8 mouse cellular contexts compared by ENCODE assay signal in genomic region chr17:34186885-34187260, GRCm38 (mm10). TPM values are rescaled to one million over a fixed set of nuclear protein-coding genes. Genes with fewer than 3 reads are reported as not detected.
DNase-seq lines count a peak whose midpoint lies in the region; ATAC-seq lines count a peak whose summit lies in the region.

No protein-coding gene starts in this region.

- H3K4me3 ChIP-seq in heart, embryonic 14.5 days (ENCODE audit: control insufficient read depth in 1 of 2, insufficient read depth in 1 of 2, low read depth in 1 of 2, low read length in 2 of 2) = peak overlapping the region; percentile 56 to 61
- peak overlapping the region; percentile 63 for H3K4me3 ChIP-seq in embryonic facial prominence, embryonic 10.5 days
- H3K4me3 ChIP-seq in intestine, embryonic 14.5 days (ENCODE audit: low read depth, low read length) = peak overlapping the region; percentile 49
- H3K4me3 ChIP-seq in midbrain, embryonic 16.5 days (ENCODE audit: low read depth, low read length) = peak overlapping the region; percentile 47

- no peak overlapping the region for H3K27ac ChIP-seq in heart, embryonic 14.5 days (replicated peaks in 1 of 2; ENCODE audit: control insufficient read depth in 1 of 2, insufficient read depth in 1 of 2, low read depth in 2 of 2, low read length in 2 of 2)
- H3K27ac ChIP-seq in embryonic facial prominence, embryonic 10.5 days (replicated peaks) = 0 out of 2 replicates have a peak overlapping the region, but pooled peaks have one; percentile 27
- no peak overlapping the region for H3K27ac ChIP-seq in intestine, embryonic 14.5 days (ENCODE audit: low read depth)
- no peak overlapping the region for H3K27ac ChIP-seq in midbrain, embryonic 16.5 days (ENCODE audit: low read length)

- peak overlapping the region; percentile 92 for H3K4me2 ChIP-seq in heart, embryonic 14.5 days (ENCODE audit: low read length)
- H3K4me2 ChIP-seq in intestine, embryonic 14.5 days (ENCODE audit: low read length) = peak overlapping the region; percentile 91
- peak overlapping the region; percentile 70 for H3K4me2 ChIP-seq in midbrain, embryonic 16.5 days (ENCODE audit: low read length)

- H3K36me3 ChIP-seq in heart, embryonic 14.5 days (ENCODE audit: control insufficient read depth, insufficient read depth, low read length) = no peaks in the 10 kb centered on the region
- no peaks in the 10 kb centered on the region for H3K36me3 ChIP-seq in embryonic facial prominence, embryonic 10.5 days (replicated peaks)
- H3K36me3 ChIP-seq in intestine, embryonic 14.5 days (ENCODE audit: control insufficient read depth, insufficient read depth, low read length) = no peaks in the 10 kb centered on the region
- H3K36me3 ChIP-seq in midbrain, embryonic 16.5 days (ENCODE audit: control insufficient read depth, insufficient read depth, low read length) = no peaks in the 10 kb centered on the region

- ATAC-seq in heart, embryonic 14.5 days (ENCODE audit: insufficient number of reproducible peaks, insufficient read depth, low FRiP score, low read depth) = no peak
- ATAC-seq in intestine, embryonic 14.5 days (replicated peaks; ENCODE audit: low FRiP score, low TSS enrichment, low read depth) = no peak
- peak; percentile 40 for ATAC-seq in midbrain, embryonic 16.5 days

- DNase-seq in heart, adult 11 months = no peak
- no peak for DNase-seq in embryonic facial prominence, embryonic 10.5 days (ENCODE audit: low spot score)
- DNase-seq in intestine, embryonic 14.5 days (ENCODE audit: low spot score) = no peak
- no peak for DNase-seq in layer of hippocampus, adult 8-10 months (ENCODE audit: low spot score in 2 of 2)
- no peak for DNase-seq in adrenal gland, postnatal 36 days
- DNase-seq in urinary bladder, adult 2 months (ENCODE audit: low spot score) = no peak

- H3K27me3 ChIP-seq in heart, embryonic 14.5 days (ENCODE audit: control insufficient read depth, insufficient read depth, low read length) = peaks cover 78% of the 10 kb centered on the region
- peaks cover 96% of the 10 kb centered on the region for H3K27me3 ChIP-seq in embryonic facial prominence, embryonic 10.5 days (replicated peaks; ENCODE audit: low read depth, poor library complexity, severe bottlenecking)
- H3K27me3 ChIP-seq in intestine, embryonic 14.5 days (replicated peaks; ENCODE audit: control insufficient read depth, insufficient read depth, low read length) = peaks cover 45% of the 10 kb centered on the region
- H3K27me3 ChIP-seq in midbrain, embryonic 16.5 days (ENCODE audit: control insufficient read depth, insufficient read depth, low read depth, low read length) = peaks cover 44% of the 10 kb centered on the region

- peak overlapping the region; percentile 67 for H3K9ac ChIP-seq in heart, embryonic 14.5 days (ENCODE audit: low read length)
- H3K9ac ChIP-seq in intestine, embryonic 14.5 days (ENCODE audit: low read length) = peak overlapping the region; percentile 39
- H3K9ac ChIP-seq in midbrain, embryonic 16.5 days (ENCODE audit: low read depth, low read length) = peak overlapping the region; percentile 52; the same call in 1 of the 2 replicates

- H3K4me1 ChIP-seq in heart, embryonic 14.5 days (ENCODE audit: control insufficient read depth in 2 of 2, insufficient read depth in 2 of 2, low read length in 2 of 2) = peaks cover 8 to 10% of the 10 kb centered on the region in 2 experiments; a peak in 3 of 4 replicates
- H3K4me1 ChIP-seq in embryonic facial prominence, embryonic 10.5 days = peaks cover 19% of the 10 kb centered on the region
- peaks cover 6% of the 10 kb centered on the region for H3K4me1 ChIP-seq in intestine, embryonic 14.5 days (replicated peaks; ENCODE audit: control insufficient read depth, insufficient read depth, low read length)
- peaks cover 10% of the 10 kb centered on the region; the same call in 1 of the 2 replicates for H3K4me1 ChIP-seq in midbrain, embryonic 16.5 days (ENCODE audit: control insufficient read depth, insufficient read depth, low read length)

- WGBS in heart, embryonic 14.5 days = 6% methylated on average over 14 of the region's 14 CpGs
- 3% methylated on average over 14 of the region's 14 CpGs for WGBS in embryonic facial prominence, embryonic 10.5 days
- whole genome bisulfite sequencing in intestine, embryonic 14.5 days = 4% methylated on average over 14 of the region's 14 CpGs
- WGBS in midbrain, embryonic 16.5 days = 1% methylated on average over 14 of the region's 14 CpGs

- H3K9me3 ChIP-seq in heart, embryonic 14.5 days (ENCODE audit: control insufficient read depth, low read length) = no peaks in the 10 kb centered on the region
- no peaks in the 10 kb centered on the region for H3K9me3 ChIP-seq in embryonic facial prominence, embryonic 10.5 days
- H3K9me3 ChIP-seq in intestine, embryonic 14.5 days (ENCODE audit: control insufficient read depth, low read length) = no peaks in the 10 kb centered on the region
- no peaks in the 10 kb centered on the region for H3K9me3 ChIP-seq in midbrain, embryonic 16.5 days (replicated peaks; ENCODE audit: control insufficient read depth, low read length, poor library complexity, severe bottlenecking)

RNA-seq across cellular contexts. Expression of gene Tap1, which starts 0.5 kb away (rescaled TPM):
- 1.7 and 1.9 TPM in 2 replicates for polyA plus RNA-seq in heart, embryonic 14.5 days (2014; fragmentation: Nextera tagmentation; extraction: Ambion mirVana)
- 2.8 and 2.9 TPM in 2 replicates for polyA plus RNA-seq in embryonic facial prominence, embryonic 10.5 days (2016; fragmentation: Nextera tagmentation; extraction: Ambion mirVana)
- 4.2 and 4.9 TPM in 2 replicates for polyA plus RNA-seq in intestine, embryonic 14.5 days (2014; fragmentation: Nextera tagmentation; extraction: Ambion mirVana)
- polyA plus RNA-seq in midbrain, embryonic 16.5 days (2015; fragmentation: Nextera tagmentation; extraction: Ambion mirVana) = 2.4 and 4.5 TPM in 2 replicates
- total RNA-seq in layer of hippocampus, adult 8-10 months (2022) = 10 to 100 TPM in 1 of 4 experiments, 1 to 10 TPM in 3; 2.5 to 10.6 (median 5.8) TPM
- 10 to 100 TPM; 12.5 to 23.0 TPM for total RNA-seq in adrenal gland, postnatal 36 days (2021)
- polyA plus RNA-seq in urinary bladder, adult 2 months (2012; rRNA removed) = 29.5 and 40.1 TPM in 2 replicates

RNA-seq across cellular contexts. Expression of gene Psmb9, which starts 0.7 kb away (rescaled TPM):
- 1.6 and 1.7 TPM in 2 replicates for polyA plus RNA-seq in heart, embryonic 14.5 days (2014; fragmentation: Nextera tagmentation; extraction: Ambion mirVana)
- polyA plus RNA-seq in embryonic facial prominence, embryonic 10.5 days (2016; fragmentation: Nextera tagmentation; extraction: Ambion mirVana) = 0.57 and 0.93 TPM in 2 replicates
- 4.6 and 4.7 TPM in 2 replicates for polyA plus RNA-seq in intestine, embryonic 14.5 days (2014; fragmentation: Nextera tagmentation; extraction: Ambion mirVana)
- polyA plus RNA-seq in midbrain, embryonic 16.5 days (2015; fragmentation: Nextera tagmentation; extraction: Ambion mirVana) = 1.1 and 1.7 TPM in 2 replicates
- total RNA-seq in layer of hippocampus, adult 8-10 months (2022) = 1 to 10 TPM; 3.9 to 9.0 (median 5.8) TPM
- total RNA-seq in adrenal gland, postnatal 36 days (2021) = 10 to 100 TPM; 11.2 to 18.8 TPM
- polyA plus RNA-seq in urinary bladder, adult 2 months (2012; rRNA removed) = 34.7 and 37.4 TPM in 2 replicates

RNA-seq across cellular contexts. Expression of gene Psmb8, which starts 10.6 kb away (rescaled TPM):
- 4.4 and 4.6 TPM in 2 replicates for polyA plus RNA-seq in heart, embryonic 14.5 days (2014; fragmentation: Nextera tagmentation; extraction: Ambion mirVana)
- polyA plus RNA-seq in embryonic facial prominence, embryonic 10.5 days (2016; fragmentation: Nextera tagmentation; extraction: Ambion mirVana) = 1.3 and 1.7 TPM in 2 replicates
- 13.7 and 14.0 TPM in 2 replicates for polyA plus RNA-seq in intestine, embryonic 14.5 days (2014; fragmentation: Nextera tagmentation; extraction: Ambion mirVana)
- 2.2 and 2.8 TPM in 2 replicates for polyA plus RNA-seq in midbrain, embryonic 16.5 days (2015; fragmentation: Nextera tagmentation; extraction: Ambion mirVana)
- total RNA-seq in layer of hippocampus, adult 8-10 months (2022) = 10 to 100 TPM in 2 of 4 experiments, 1 to 10 TPM in 2; 3.8 to 18.8 (median 10.0) TPM
- 10 to 100 TPM; 31.0 to 34.7 TPM for total RNA-seq in adrenal gland, postnatal 36 days (2021)
- polyA plus RNA-seq in urinary bladder, adult 2 months (2012; rRNA removed) = 81.2 and 88.3 TPM in 2 replicates

RNA-seq across cellular contexts. Expression of gene Tap2, which starts 16.5 kb away (rescaled TPM):
- polyA plus RNA-seq in heart, embryonic 14.5 days (2014; fragmentation: Nextera tagmentation; extraction: Ambion mirVana) = 2.1 and 2.8 TPM in 2 replicates
- 0.56 and 1.1 TPM in 2 replicates for polyA plus RNA-seq in embryonic facial prominence, embryonic 10.5 days (2016; fragmentation: Nextera tagmentation; extraction: Ambion mirVana)
- polyA plus RNA-seq in intestine, embryonic 14.5 days (2014; fragmentation: Nextera tagmentation; extraction: Ambion mirVana) = 2.2 and 2.5 TPM in 2 replicates
- polyA plus RNA-seq in midbrain, embryonic 16.5 days (2015; fragmentation: Nextera tagmentation; extraction: Ambion mirVana) = 1.5 and 2.3 TPM in 2 replicates
- total RNA-seq in layer of hippocampus, adult 8-10 months (2022) = 10 to 100 TPM; 12.3 to 18.1 (median 15.9) TPM
- total RNA-seq in adrenal gland, postnatal 36 days (2021) = 10 to 100 TPM; 47.0 to 54.3 TPM
- 37.9 and 42.4 TPM in 2 replicates for polyA plus RNA-seq in urinary bladder, adult 2 months (2012; rRNA removed)

RNA-seq across cellular contexts. Expression of gene H2-DMb1, which starts 34.0 kb away (rescaled TPM):
- polyA plus RNA-seq in heart, embryonic 14.5 days (2014; fragmentation: Nextera tagmentation; extraction: Ambion mirVana) = 0.38 and 0.62 TPM in 2 replicates
- polyA plus RNA-seq in embryonic facial prominence, embryonic 10.5 days (2016; fragmentation: Nextera tagmentation; extraction: Ambion mirVana) = 0.52 and 0.55 TPM in 2 replicates
- 1.7 and 1.8 TPM in 2 replicates for polyA plus RNA-seq in intestine, embryonic 14.5 days (2014; fragmentation: Nextera tagmentation; extraction: Ambion mirVana)
- polyA plus RNA-seq in midbrain, embryonic 16.5 days (2015; fragmentation: Nextera tagmentation; extraction: Ambion mirVana) = 0.69 and 0.88 TPM in 2 replicates
- 1 to 10 TPM; 3.4 to 9.7 (median 6.0) TPM for total RNA-seq in layer of hippocampus, adult 8-10 months (2022)
- total RNA-seq in adrenal gland, postnatal 36 days (2021) = 1 to 10 TPM; 3.5 to 6.0 TPM
- 22.4 and 22.8 TPM in 2 replicates for polyA plus RNA-seq in urinary bladder, adult 2 months (2012; rRNA removed)
